Mouse (Mus musculus) ovary, postnatal 14 days (tissue): ENCODE results near the gene Celf2.

Experiments
- DNase-seq: peaks from one replicate; pipeline ENCODE4 v3.0.0; 2022; ENCODE audit warnings: low spot score

Celf2 gene

DNA sequence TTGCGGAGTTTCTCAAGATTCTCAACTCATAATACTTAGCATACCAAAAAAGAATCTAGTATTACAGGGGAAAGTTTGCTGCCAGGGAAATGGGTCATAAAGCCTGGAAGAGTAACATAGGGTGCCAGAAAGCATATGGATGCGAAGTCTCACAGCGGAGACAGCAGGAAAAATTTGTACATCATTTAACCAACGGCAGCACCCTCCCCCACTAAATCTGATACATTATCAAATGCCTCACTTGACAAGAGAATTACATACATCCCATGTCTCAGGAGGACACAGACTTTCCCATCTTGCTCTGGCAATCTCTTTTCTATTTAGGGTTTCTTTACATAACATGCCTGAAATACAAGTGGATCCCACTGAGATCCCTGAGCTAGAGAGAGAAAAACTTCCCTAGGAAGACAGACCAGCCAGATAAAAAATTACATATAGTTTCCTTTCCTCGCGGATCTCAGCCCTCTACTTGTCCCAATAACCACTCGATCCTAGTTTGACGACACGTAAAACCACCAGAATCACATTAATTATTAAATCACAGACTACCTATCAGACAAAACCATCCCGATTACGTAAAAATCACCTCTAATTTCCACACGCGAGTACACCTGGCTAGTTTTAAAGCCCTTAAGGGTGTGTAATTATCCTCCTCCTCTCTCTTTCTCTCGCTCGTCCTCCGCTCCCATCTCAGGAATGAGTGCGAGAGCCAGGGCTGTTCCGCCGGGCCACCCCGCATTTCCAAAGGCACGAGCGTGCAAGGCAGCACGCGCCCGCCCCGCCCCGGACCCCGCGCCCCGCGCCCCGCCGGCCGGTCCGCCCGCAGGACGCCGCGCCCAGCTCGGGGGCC is 637.9 kb downstream of the Celf2 start:
- DNase-seq: no peak

DNA sequence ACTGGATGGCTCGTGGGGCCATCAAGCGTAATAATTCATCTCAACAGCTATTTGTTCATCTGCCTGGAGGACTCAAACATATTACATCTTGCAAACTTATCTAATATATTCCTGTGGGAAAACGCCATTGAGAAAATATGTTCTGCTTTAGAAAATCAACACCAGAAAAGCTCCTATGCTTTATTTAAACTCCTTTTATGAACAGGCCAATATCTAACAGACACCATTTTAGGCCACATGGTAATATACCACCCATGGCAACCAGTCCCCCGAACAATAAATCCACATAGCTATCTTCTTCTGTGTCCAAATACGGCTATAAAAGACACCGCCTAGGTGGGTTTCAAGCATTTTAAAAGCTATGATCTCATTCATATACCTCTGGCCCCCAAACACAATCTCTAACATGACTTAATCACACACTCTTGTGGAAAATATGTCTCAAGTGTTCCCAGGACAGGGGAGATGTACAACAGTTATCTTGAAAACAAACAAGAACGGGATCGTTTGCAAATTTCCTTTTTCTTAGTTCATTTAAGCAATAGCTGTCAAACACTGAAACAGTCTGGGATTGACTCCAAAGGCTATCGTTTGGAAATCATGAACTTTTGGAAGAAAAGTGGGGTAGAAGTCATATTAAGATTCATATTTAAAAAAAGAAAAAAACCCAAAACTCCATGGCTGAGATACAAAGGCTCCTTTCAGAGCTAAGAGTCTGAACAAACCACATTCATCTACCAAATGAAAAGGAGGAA is 639.2 kb downstream of the Celf2 start:
- DNase-seq: no peak

DNA sequence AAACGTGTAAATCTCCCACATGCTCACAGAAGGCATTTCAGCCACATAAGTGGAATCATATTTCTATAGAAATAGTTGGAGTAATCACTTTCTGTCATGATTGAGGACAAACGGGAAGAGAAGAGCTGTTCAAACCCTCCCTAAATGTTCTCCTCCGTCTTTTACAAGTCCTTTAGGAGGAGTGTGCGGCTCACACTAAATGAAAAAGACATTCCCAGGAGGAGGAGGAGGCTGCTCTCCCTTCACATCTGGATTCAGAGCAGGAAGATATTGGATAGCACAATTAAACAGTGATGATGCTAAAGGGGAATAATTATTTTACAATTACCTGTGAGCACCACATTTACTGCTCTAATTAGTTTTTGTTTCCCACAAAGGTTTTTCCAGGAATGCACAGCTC is 642.1 kb downstream of the Celf2 start:
- no peak for DNase-seq

DNA sequence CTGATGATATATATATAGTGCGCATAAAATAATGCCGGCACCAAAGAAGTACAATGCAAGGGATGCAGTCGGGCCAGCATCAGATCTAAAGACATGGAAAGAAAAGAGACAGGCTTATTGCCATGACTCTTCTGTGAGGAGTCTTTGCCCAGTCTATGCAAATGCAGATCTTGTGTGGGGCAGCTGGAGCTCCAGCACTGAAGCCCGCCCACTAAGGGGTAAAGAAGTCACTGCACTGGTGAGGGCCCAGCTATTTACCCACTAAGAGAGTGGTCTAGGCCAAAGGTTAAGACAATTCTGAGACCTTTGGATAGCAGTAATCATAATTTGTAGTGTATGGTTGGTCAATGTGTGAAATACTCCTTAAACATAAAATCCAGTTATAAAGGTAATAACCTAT is 643.6 kb downstream of the Celf2 start:
- no peak for DNase-seq

DNA sequence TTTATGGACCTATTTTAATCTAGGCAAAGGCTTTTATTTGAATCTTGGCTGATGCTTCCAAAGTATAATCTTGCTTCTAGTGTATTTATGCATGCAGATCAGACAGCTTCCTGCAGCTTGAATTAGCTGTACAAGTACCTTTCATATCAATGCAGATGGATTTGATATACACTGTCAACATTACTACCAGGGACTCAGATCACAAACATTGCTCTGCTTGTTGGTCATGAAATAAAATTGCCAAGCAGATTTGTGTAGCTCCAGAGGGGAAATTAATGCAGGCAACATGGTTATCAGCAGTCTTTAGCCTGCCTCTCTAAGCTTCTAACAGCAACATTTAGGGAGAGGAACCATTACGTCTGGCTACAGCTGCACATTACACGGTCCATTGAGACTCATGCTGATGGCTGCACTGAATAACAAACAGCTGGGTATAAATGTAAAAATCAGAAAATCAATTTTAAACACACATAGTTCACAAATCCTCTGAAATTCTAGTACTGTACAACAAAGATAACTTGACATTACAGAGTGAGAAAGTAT is 659.2 kb downstream of the Celf2 start:
- DNase-seq: no peak

DNA sequence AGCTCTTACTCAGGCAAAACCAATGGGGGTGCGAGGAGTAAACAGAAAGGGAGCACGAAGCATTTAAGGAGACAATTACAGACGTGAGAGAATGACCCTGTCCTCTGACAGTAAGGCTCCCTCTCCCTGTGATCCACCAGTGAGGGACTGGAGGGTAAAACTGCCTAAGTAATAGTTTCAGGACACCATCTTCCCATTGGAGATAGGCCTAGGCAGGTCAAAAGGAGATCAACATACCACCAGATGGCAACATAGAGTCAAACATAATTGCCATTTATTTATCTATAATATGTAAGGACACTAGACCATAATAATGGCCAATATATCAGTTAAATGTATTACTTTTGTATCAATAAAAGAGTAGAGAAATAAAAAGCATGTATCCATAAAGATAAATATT is 660.0 kb downstream of the Celf2 start:
- DNase-seq: no peak

DNA sequence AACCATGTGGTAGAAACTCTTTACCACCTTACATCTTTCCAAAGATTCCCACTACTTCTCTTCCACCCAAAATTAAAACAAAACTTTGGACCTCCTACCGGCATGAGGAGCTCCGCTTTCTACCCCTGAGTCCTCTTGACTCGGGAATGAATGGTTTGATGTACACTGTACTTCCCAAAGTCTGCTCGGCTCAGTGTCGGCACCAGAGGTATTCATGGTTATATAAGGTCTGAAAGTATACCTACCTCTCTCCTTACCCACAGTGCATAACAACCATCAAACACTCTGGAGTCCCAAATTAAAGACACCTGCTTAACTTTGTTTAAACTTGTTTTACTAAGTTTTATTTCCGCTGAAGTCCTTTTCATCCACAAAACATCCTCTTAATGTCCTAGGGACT is 679.3 kb downstream of the Celf2 start:
- DNase-seq: no peak

DNA sequence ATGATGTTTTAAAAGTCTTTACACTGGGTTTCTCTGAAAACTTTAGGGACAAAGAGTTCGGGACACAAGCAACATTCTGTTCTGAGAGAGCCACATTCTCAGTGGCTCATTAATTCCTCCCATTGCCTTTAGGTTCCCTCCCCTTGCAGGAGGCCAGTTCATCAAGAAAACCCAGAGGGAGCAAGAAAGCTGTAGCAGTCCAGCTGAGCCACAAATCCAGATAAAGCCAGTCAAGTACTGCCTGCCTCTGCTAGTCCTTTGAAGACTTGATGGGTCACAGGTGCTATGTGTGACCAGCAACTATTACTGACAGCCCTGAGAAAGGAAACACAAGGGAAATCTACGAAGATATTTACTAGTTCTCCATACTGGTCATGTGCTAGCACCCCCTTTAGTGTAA is 681.8 kb downstream of the Celf2 start:
- DNase-seq: no peak

DNA sequence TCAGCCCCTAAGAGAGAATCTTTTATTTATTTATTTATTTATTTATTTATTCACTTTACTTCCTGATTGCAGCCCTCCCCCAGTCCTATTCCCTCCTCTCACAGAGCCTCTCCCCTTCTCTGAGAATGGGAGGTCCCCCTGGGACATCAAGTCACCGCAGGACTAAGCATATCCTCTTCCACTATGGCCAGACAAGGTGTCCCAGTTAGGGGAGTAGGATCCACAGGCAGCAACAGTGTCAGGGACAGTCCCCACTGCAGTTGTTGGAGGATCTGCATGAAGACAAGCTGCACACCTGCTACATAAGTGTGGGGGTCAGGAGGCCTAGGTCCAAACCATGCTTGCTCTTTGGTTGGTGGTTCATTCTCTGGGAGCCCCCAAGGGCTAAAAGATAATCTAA is 686.3 kb downstream of the Celf2 start:
- DNase-seq: no peak

DNA sequence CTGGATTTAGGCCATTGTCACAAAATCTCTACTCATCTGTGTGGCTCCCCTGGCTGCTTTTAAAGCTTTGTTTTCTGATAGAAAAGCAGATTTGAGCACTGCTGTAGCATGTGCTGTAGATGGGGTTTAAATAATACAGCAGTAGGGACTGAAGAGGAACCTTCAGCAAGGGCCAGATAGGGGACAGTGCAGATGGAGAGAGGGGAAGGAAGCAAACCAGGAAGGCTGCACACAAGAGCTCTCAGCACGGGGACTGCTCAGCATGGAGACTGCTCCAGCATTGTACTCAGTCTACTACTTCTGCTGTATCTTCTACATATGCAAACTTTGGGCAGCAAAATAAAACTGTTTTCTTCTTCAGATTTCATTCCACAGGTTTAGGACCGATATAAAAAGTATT is 687.8 kb downstream of the Celf2 start:
- no peak for DNase-seq

DNA sequence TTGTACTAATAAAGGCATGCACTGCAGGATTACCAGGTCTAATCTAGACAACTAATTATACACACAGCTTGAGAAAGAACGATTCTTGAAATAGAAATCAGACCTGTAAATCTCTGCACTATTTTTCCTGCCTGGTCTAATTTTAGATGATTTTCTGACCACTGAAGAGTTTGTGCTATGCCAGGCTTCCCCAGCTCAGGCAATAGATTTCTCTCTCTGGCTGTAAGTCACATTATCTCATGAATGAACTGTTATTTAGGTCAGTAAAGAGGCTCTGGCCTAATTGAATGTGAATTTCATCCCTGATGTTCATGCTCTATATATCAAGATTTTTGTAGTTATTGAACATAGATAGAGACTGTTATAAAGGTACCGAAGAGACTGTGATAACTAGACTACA is 694.1 kb downstream of the Celf2 start:
- DNase-seq: no peak

DNA sequence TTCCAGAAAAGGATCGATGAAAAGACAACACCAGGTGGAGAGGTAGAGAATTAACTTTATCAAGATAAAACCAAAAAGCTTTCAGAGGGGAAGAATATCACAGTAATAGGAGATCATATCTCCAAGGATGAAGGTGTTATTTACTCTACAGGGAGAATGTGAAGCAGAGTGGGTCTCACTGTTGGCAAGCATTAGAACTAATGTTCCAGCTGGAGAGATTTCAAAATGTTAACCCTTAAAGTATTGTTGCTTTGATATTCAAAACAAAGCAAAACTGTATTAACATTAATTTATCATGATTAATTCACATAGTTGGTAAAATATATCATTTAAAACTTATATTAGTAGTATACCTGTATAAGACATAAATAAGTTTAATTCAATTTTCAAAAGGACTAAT is 700.6 kb downstream of the Celf2 start:
- no peak for DNase-seq

DNA sequence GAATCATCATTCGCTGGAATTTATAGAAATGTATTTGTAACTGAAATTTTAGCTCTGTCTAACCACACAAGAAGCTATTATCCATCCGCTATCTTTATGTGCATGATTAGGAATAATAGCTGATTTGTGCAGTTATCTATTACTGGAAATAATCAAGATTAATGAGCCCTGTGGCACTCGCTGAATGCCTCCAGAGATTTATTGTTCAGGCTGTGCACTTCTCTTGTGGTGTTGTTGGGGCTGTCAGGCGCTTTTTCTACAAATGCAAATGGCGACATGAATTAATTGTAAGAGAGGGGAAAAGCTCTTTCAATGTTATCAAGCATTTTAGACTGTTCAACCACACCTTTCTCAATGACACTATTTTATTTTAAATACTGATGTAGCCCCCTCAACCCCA is 712.6 kb downstream of the Celf2 start:
- DNase-seq: no peak

DNA sequence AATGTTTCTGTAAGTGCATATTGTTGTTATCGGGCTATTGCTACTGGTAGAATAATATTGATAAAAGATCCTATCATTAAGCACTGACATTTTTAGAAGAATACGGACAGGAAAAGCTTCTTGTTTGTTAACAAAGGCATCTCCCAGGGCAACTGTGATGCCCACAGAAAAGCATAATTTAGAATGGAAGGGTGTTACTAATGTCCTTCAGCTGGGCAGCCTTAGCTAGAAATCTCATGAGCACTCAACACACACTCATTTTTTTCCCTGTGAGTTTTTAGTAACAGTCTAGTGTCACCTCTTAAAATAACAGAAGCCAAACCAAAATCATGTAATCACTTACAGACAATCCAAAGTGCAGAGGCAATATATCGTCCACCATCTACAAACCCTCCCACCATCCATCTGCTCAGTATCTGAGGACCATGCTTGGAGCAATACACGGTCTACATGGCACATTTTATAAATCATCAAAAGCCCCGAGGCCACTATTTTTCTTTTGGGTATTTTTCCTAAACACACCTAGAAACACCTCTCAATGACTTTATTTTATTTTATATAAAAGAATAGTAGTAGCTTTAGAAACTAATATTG is 713.3 kb downstream of the Celf2 start:
- DNase-seq: no peak

DNA sequence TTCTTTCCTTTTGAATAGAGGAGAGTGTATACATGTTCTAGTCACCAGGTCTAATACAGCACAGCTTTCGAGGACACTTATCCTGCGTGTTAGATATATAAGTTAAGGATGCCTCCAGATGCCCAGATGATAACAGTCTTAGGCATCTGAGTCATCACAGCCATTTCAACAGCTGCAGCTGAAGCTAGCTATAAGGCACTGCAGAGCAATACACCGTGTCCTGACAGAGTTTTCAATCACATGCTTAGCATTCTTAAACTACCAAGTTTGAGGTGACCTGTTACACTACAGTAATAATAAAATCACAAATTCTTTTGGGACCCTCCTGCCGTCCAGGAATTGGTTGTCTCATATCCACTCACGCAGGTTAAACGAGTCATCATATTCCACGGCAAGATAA is 714.5 kb downstream of the Celf2 start:
- no peak for DNase-seq

DNA sequence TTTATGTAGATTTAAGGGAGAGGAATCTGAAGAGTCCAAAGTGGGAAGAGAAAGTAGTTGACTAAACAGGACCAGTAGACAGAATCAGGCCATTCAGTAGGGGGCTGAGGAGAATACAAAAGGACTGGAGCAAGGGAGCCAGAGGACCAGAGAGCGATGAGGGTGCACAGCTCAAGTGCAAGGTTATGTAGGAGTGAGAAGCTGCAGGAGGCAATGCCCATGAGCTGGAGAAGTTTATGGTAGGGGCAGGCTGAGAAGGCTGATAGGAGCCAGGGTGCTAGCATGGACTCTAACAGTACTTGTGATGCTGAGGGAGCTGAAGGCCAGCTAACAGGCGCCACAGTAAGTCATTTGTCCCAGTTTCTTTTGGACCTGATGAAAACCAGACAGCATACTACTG is 718.5 kb downstream of the Celf2 start:
- no peak for DNase-seq

DNA sequence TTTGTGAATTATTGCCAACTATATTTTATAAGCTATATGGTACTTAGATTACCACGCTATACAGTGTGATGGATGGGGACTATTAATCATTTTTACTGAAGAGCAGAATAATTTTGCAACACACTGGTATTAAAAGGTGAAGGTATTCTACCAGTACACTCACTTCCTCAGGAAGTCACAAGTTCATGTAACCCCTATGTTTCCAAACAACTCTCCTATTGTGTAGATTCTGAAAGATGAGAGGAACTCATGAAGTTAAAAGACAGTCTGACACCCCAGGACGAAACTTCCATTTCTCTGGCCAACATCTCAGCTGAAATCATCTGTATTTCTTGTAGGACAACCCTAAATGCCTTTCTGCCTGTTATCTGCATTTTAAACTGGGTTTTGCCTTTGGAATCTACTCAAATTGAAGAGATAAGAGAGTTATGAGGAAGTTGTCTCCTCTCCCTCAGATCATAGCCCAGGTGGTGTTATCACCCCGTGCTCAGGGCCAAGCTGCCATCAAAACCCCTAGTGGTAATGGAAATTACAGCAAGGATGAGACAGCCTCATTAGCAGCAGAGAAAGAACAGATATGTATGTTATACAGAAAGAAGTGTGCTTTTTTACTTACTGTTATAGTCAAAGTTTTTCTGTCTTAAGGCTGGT is 722.7 kb downstream of the Celf2 start:
- DNase-seq: no peak

DNA sequence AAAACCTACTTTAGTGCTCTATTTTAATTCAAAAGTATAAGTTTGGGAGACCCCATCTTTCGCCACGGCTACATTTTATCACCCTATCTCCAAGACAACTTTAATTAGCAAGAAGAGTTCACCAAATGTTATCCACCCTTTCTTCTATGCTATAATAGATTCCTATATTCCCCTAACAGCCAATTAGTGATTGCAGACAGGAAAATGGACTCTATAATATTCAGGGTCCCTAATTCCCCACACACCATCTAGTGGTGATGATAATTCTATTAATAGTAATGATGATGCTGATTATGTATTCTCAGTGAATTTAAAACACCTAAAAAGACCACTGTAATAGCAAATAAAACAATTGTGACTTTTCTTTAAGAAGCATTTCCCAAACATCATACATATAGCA is 739.1 kb downstream of the Celf2 start:
- DNase-seq: no peak

DNA sequence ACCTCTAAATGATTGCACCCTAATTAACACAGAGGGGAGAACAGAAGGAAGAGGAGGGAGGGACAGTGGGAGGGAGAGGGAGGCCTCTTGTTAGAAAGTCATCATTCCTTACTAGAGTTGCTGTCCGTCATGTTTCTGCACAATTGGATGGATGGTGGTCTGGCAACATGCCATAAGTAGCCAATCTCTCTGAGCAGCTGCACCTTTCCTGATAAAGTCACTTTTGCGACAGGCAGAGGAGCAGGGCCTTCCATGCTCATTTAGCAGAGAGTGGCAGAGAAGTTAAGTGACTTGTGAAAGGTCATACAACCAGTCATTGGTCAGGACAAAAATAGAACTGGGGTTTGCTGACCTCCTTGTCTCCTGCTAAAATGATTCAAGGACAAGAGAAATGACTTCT is 747.0 kb downstream of the Celf2 start:
- no peak for DNase-seq

DNA sequence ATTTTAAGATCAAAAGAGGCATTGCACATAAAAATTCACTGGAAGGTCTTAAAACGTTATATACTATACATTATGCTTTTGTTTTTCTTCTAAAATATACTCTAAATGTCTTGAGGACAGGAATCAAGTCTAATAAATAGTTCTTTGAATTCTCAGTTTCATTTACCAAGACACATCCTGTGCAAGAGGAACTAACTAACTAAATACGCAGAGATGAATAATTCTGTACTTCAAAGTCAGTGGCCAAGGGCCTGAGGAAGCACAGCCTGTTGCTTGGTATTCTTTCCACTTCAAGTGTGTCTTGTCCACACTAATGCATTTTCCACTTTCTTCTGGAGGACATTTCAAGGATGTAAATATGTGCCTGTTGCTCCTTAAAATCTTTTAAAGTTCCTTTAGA is 766.2 kb downstream of the Celf2 start:
- DNase-seq: no peak

DNA sequence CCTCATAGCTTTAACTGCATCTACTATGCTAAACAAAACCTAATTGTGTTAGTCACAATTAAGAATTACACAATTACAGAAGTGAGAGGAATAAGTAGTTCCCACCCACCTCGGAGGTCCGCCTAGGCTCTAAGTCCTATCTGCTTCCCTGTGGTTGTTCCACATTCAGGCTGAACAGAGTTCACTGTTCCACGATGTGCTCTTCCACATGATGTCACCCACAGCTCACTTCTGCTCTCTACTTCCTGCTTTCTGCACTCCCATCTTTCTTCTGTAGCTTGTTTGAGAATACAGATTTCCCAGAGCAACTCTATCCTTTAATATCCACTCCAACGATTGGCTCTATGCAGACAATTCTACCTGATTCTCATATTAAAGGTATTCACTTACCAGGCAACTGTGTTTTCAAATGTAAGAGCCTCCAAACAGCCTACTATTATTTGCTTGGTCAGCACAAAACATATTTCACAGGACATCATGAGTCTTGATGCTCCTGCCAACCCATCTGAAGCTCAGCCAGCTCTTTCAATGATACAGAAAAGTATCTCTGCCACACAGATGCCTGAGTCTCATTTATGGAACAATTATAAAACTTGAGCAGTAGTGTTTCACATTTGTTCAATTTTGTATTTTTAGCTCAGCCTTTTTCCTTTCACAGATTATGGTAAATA is 769.2 kb downstream of the Celf2 start:
- DNase-seq: no peak

DNA sequence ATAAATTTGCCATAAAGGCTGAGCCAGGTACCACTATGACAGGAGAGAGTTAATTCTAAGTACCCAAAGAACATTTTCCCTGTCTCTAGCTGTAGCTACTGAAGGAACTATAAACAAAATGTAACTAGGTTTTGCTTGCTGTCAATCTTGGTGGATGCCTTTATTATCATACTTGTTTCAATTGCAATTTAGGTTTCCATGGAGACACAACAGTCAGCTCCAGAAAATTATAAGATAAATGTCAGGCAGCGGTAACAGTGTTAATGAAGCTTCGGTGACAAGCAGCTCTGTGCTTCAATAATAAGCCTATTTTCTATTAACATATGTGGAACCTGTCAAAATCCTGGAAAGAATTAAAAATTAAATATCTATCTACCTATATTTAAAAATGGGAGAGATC is 777.3 kb downstream of the Celf2 start:
- DNase-seq: no peak
